Mouse (Mus musculus): ENCODE results near the gene Mcrip1.

GRCm38 (mm10) chr11:120512790-120513453 is 36.6 kb downstream of the Mcrip1 start:
- TF ChIP-seq CTCF (IDR thresholded peaks at IDR 0.05; ENCODE audit: extremely low read depth, insufficient read depth, insufficient read length, insufficient replicate concordance) (no peak), POLR2A (IDR thresholded peaks at IDR 0.05; ENCODE audit: low read depth, low read length) (no peak)
